Mouse (Mus musculus) gastrocnemius, adult 2 months (tissue): ENCODE data around the gene Acnat1. TPM values are rescaled to one million over a fixed set of nuclear protein-coding genes. Genes with fewer than 3 reads are reported as not detected.
"Not testable (repeated sequence)": the region's sequence is repeated elsewhere in the genome, so short reads cannot be mapped to it uniquely, and the experiment has no call there.

Experiments
- DNase-seq: peaks from one replicate; pipeline ENCODE4 v3.0.0; 2022
- H3K27ac ChIP-seq: fragments of 200-600 bp; 2 replicates; pipeline ENCODE4 v1.8.1; 2022; ENCODE audit warnings: mild to moderate bottlenecking
- H3K4me3 ChIP-seq: fragments of 200-600 bp; 2 replicates; pipeline ENCODE4 v1.8.1; 2022; ENCODE audit warnings: mild to moderate bottlenecking, moderate library complexity
- CTCF ChIP-seq: fragments of 200-600 bp; IDR thresholded peaks from 2 replicates; pipeline ENCODE4 v1.8.1; 2022; ENCODE audit warnings: antibody characterized with exemption, mild to moderate bottlenecking, moderate library complexity
- intact Hi-C: fragments of 180-260 bp; cut with DNase I; formaldehyde crosslinking; loops from one replicate; pipeline ENCODE4 v1.15.1; 2025
- total RNA-seq, 2 experiments: library from RNA; stranded (reverse); gene quantifications; 2 replicates each; pipeline ENCODE4 v1.2.3; 2021

The Acnat1 gene
- total RNA-seq, 2 experiments from 2014 or later = not detected

DNA sequence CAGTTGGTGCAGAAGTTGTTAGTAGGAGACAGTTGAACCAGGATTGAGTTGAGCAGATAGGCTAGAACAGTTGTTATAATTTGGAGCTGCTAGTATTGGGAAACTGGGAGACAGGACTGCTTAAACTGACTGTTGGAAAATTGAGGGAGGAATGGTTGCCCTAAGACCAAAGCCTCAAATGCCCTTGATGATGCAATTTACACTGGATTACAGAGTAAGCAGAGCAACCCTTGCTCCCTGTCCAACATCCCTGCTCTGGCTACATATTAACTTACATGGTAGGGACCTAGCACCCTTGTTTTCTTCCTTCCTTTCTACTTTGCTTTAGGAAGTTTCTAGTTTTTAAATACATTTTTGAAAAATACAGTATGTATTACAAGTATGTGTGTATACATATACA is 11.7 kb upstream of the Acnat1 start:
- Histone ChIP-seq H3K4me3 (no peak overlapping the region), H3K27ac (no peak overlapping the region)
- TF ChIP-seq CTCF = no peak
- intact Hi-C loops = no loop called here
- DNase-seq = no peak

GRCm38 (mm10) chr4:49480896-49481295 is 7.2 kb upstream of the Acnat1 start:
- no peak overlapping the region for H3K27ac ChIP-seq
- intact Hi-C loops = no loop called here
- DNase-seq = no peak
- TF ChIP-seq CTCF = no peak
- H3K4me3 ChIP-seq = no peak overlapping the region

DNA sequence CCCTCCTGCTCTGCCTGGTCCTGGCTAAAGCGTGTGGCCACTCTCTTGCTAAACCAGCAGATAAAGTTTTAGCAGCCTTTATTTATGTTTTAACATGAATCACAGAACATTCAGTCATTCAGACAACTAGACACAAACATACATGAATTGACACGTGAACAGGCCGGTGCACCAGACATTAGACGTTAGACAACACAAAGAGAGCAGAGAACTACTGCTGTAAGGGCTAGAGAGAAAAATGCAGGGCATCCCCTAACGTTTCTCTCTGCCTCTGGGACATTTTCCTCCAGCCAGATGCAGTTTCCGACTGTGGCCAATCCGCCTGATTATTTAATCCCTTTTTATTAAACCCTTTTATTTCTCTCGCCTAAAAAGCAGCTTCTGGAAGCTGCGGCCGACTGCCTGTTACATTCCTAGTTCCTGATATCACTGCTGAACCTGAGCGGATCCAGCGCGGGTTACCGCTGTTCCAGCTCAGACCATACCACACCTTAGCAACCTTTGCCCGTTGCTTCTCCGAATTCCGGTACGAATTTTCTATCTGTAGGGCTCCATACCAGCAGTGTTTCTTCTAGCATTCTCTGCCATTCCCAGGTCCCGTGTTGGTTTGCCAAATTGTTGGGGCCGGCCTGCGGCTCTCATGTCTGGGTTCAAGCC is 6.5 kb upstream of the Acnat1 start:
- intact Hi-C loops = no loop called here
- H3K4me3 ChIP-seq = no peak overlapping the region
- no peak for TF ChIP-seq CTCF
- DNase-seq = no peak
- H3K27ac ChIP-seq = no peak overlapping the region

DNA sequence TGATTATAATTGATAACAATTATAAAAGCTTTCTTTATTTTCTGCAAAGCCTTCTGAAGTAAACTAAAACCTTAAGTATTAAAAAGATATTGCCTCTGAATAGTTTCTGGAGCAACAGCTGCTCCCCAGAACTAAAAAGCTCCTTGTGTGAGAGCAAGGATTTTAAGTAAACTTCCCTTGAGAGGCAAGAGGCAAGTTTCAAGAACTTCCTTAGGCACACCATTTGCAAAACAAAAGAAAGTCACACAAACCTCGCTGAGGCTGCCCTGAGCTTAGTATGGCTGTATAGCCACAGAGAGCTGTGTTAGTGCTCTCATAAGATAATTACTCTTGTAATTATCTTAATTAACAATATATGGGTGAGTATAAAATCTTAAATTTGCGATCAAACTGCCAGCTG is 5.3 kb upstream of the Acnat1 start:
- H3K4me3 ChIP-seq, H3K27ac ChIP-seq, DNase-seq, intact Hi-C loops: not testable (repeated sequence)

- TF ChIP-seq CTCF = no peak
- Histone ChIP-seq H3K4me3 (peak overlapping the region; percentile 50), H3K27ac (no peak overlapping the region)
- intact Hi-C loops = no loop called here
- no peak for DNase-seq
These were observed 4.6 kb upstream of the Acnat1 start for GRCm38 (mm10) chr4:49478118-49478877.

- Histone ChIP-seq H3K4me3 (no peak overlapping the region), H3K27ac (no peak overlapping the region)
- intact Hi-C loops = no loop called here
- no peak for TF ChIP-seq CTCF
- DNase-seq = no peak
These were observed 871 bp upstream of the Acnat1 start for GRCm38 (mm10) chr4:49474583-49474982.

DNA sequence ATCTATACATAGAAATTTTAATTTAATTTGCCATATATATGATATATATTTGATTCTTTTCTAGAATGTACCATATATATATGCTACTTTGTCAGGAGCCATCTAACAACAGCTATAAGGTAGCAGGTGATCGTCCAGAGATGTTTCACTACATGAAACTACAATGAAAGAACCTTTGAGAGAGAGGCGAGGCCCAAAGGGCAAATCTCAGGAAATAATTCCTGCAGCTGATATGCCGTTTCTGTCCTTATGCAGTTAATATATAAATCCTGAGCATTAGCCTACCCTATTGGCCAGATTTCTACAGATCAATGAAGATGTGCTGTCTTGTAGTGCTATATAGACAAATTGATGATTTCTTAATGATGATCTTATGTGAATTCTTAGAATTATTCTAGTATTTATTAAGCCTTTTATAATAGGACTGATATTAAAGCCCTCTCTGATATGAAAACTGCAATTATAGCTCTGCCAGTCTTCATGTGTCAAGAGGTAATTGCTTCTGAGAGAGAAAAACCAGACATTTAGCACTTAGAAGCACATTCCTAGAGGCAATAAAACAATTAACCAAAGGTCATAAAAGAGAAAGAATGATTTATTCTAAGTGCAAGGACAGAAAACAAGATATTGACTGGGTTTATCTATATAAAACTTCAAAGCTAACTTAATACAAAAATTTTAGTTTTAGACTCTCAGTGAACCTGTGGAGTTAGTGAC is 4.1 kb downstream of the Acnat1 start:
- TF ChIP-seq CTCF = no peak
- intact Hi-C loops = no loop called here
- Histone ChIP-seq H3K4me3 (no peak overlapping the region), H3K27ac (no peak overlapping the region)
- DNase-seq = no peak

DNA sequence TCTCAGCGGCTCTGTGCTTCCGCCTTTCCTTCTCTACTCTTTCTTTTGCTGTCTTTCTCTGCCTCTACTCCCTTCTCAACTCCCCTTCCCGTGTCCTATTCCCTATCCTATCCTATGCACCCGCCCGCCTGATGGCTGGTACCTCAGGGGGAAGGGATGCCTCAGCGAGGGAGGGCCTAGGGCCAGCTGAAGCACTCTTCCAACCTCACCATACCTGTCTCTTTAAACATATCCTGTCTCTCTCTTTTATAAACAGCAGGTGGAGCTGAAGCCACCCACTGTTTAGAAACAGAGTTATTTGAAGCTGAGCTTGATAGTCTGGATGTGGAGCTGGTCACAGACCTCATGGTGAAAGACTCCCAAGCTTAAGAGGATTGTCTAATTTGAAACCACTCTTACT is 6.4 kb downstream of the Acnat1 start:
- Histone ChIP-seq H3K27ac (no peak overlapping the region), H3K4me3 (no peak overlapping the region)
- DNase-seq = no peak
- TF ChIP-seq CTCF = no peak
- intact Hi-C loops = no loop called here

- Histone ChIP-seq H3K4me3 (no peak overlapping the region), H3K27ac (no peak overlapping the region)
- intact Hi-C loops = no loop called here
- no peak for TF ChIP-seq CTCF
- DNase-seq = no peak
These were observed 17.5 kb downstream of the Acnat1 start for GRCm38 (mm10) chr4:49456171-49456570.

DNA sequence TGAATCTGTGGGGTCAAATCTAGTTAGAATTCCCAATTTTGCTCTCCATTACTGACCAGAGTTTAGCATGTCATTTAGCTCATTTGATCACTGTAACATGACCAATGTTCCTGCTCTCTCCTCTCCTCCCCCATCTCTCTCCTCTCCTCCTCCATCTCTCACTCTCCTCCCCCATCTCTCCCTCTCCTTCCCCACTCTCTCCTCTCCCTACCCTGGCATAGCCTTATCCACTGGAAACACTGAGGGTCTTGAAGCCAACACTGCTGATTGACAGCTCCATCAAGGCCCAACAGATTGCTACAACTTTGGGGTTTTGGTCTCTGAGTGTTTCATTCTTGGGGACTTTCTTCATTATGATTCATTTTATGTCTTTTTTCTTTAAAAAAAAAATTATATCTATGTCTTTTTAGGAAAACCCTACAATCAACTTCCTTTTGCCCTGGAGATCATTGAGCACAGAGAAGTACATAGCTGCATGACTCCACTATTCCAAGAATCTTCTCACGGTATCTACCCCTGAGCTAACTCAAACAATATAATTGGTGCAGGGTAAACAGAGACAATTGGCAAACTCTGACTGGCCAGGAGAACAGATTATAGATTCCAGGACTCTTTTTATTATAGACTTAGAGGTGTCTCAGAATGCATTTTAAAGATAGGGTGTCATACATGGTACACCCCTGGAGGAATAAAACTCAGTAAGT is 21.7 kb downstream of the Acnat1 start:
- intact Hi-C loops = no loop called here
- DNase-seq = no peak
- H3K27ac ChIP-seq = no peak overlapping the region
- no peak for TF ChIP-seq CTCF
- no peak overlapping the region for H3K4me3 ChIP-seq

GRCm38 (mm10) chr4:49451133-49451847 is 22.4 kb downstream of the Acnat1 start:
- H3K4me3 ChIP-seq, intact Hi-C loops, DNase-seq, H3K27ac ChIP-seq: not testable (repeated sequence)

- H3K27ac ChIP-seq, H3K4me3 ChIP-seq, intact Hi-C loops, DNase-seq: not testable (repeated sequence)
These were observed 36.7 kb downstream of the Acnat1 start for GRCm38 (mm10) chr4:49436968-49437367.

GRCm38 (mm10) chr4:49410151-49410550 is 63.6 kb downstream of the Acnat1 start:
- H3K4me3 ChIP-seq, intact Hi-C loops, DNase-seq, H3K27ac ChIP-seq: not testable (repeated sequence)

DNA sequence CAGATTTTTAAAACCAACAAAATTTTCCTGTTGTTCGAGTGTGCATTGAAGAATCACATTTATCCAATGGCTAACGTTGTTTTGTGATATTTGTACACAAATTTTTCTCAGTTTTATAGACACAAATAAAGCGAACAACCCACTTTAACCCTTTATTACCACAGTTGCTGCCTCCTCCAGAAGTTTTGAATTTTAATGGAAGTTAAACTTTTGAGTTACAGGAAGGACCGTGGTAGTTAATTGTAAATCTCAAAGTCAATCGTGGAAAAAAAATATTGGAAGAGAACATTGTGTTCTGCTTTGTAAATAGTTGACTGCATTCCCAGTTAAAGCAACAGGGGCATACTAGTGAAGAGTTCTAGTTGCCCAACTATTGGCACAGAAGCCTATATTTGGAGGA is 65.8 kb downstream of the Acnat1 start, which contains the start of gene Acnat2:
Gene Acnat2, minus strand, starts transcription at position 195 of the 400 bp plus-strand sequence.
- DNase-seq, intact Hi-C loops, H3K4me3 ChIP-seq, H3K27ac ChIP-seq: not testable (repeated sequence)
